Mouse (Mus musculus) mature B cell (primary cell): ENCODE measurements around the gene Gm28845.
"Not testable (repeated sequence)": the region's sequence is repeated elsewhere in the genome, so short reads cannot be mapped to it uniquely, and the experiment has no call there.

ENCODE experiments used
- in situ Hi-C: fragments of 300-500 bp; cut with MboI; formaldehyde crosslinking; loops from 2 replicates; pipeline ENCODE4 v1.14.3; 2019

Gm28845 gene

GRCm38 (mm10) chr1:65107654-65108279, 11.6 kb downstream of the Gm28845 start:
- in situ Hi-C loops = no loop called here

GRCm38 (mm10) chr1:65103273-65103672, 16.1 kb downstream of the Gm28845 start, which contains the start of gene Cryga:
Gene Cryga, minus strand, starts transcription at chr1:65103373.
- in situ Hi-C loops = no loop called here

- in situ Hi-C loops = no loop called here
These were observed 22.4 kb downstream of the Gm28845 start for GRCm38 (mm10) chr1:65096953-65097352.

- in situ Hi-C loops = no loop called here
These were observed 27.8 kb downstream of the Gm28845 start for GRCm38 (mm10) chr1:65091566-65091965.

- in situ Hi-C loops = no loop called here
These were observed 29.0 kb downstream of the Gm28845 start for GRCm38 (mm10) chr1:65090370-65090769.

- in situ Hi-C loops = no loop called here
These were observed 30.6 kb downstream of the Gm28845 start for GRCm38 (mm10) chr1:65088567-65089356.

GRCm38 (mm10) chr1:65082188-65082587, 37.2 kb downstream of the Gm28845 start, which contains the start of gene Crygb:
Gene Crygb, minus strand, starts transcription at chr1:65082288.
- in situ Hi-C loops = no loop called here

GRCm38 (mm10) chr1:65075607-65076006, 43.8 kb downstream of the Gm28845 start:
- in situ Hi-C loops = no loop called here

GRCm38 (mm10) chr1:65073589-65073988, 45.8 kb downstream of the Gm28845 start, which contains the start of gene Crygc:
Gene Crygc, minus strand, starts transcription at chr1:65073689.
- in situ Hi-C loops = no loop called here

- in situ Hi-C loops = no loop called here
These were observed 51.5 kb downstream of the Gm28845 start for GRCm38 (mm10) chr1:65067842-65068241.

GRCm38 (mm10) chr1:65064201-65064600, 55.2 kb downstream of the Gm28845 start:
- in situ Hi-C loops = no loop called here

GRCm38 (mm10) chr1:65063352-65063751, 56.0 kb downstream of the Gm28845 start, which contains the start of gene Crygd:
Gene Crygd, minus strand, starts transcription at chr1:65063452.
- in situ Hi-C loops = no loop called here

GRCm38 (mm10) chr1:65052140-65052539, 67.2 kb downstream of the Gm28845 start:
- in situ Hi-C loops = no loop called here

- in situ Hi-C loops = no loop called here
These were observed 67.7 kb downstream of the Gm28845 start for GRCm38 (mm10) chr1:65051696-65052095.

- in situ Hi-C loops = not testable (repeated sequence)
These were observed 68.4 kb downstream of the Gm28845 start, which contains the start of gene Cryge for GRCm38 (mm10) chr1:65050952-65051351. Gene Cryge, minus strand, starts transcription at chr1:65051149.
